Mouse (Mus musculus): ENCODE results near the gene Hint1.

The Hint1 gene

GRCm38 (mm10) chr11:54903940-54904706 lies 37.9 kb downstream of the Hint1 start:
- TF ChIP-seq GATA4 (IDR thresholded peaks at IDR 0.05; ENCODE audit: insufficient replicate concordance, low read length), result no peak

GRCm38 (mm10) chr11:54905086-54905485 lies 38.9 kb downstream of the Hint1 start:
- no peak for TF ChIP-seq GATA4 (IDR thresholded peaks at IDR 0.05; ENCODE audit: insufficient replicate concordance, low read length)

GRCm38 (mm10) chr11:54905931-54906330 lies 39.7 kb downstream of the Hint1 start:
- no peak for TF ChIP-seq GATA4 (IDR thresholded peaks at IDR 0.05; ENCODE audit: insufficient replicate concordance, low read length)

GRCm38 (mm10) chr11:54906466-54906865 lies 40.3 kb downstream of the Hint1 start:
- no peak for TF ChIP-seq GATA4 (IDR thresholded peaks at IDR 0.05; ENCODE audit: insufficient replicate concordance, low read length)

- no peak for TF ChIP-seq GATA4 (IDR thresholded peaks at IDR 0.05; ENCODE audit: insufficient replicate concordance, low read length)
Measured at GRCm38 (mm10) chr11:54907259-54907658, 41.1 kb downstream of the Hint1 start.

GRCm38 (mm10) chr11:54909273-54909672 lies 43.1 kb downstream of the Hint1 start:
- TF ChIP-seq GATA4 (IDR thresholded peaks at IDR 0.05; ENCODE audit: insufficient replicate concordance, low read length), result no peak

- no peak for TF ChIP-seq GATA4 (IDR thresholded peaks at IDR 0.05; ENCODE audit: insufficient replicate concordance, low read length)
Measured at GRCm38 (mm10) chr11:54910081-54910665, 44.0 kb downstream of the Hint1 start.

- TF ChIP-seq GATA4 (IDR thresholded peaks at IDR 0.05; ENCODE audit: insufficient replicate concordance, low read length), result no peak
Measured at GRCm38 (mm10) chr11:54911201-54911600, 45.0 kb downstream of the Hint1 start.

- TF ChIP-seq GATA4 (IDR thresholded peaks at IDR 0.05; ENCODE audit: insufficient replicate concordance, low read length), result no peak
Measured at GRCm38 (mm10) chr11:54911671-54912502, 45.7 kb downstream of the Hint1 start.

GRCm38 (mm10) chr11:54912503-54913316 lies 46.5 kb downstream of the Hint1 start:
- no peak for TF ChIP-seq GATA4 (IDR thresholded peaks at IDR 0.05; ENCODE audit: insufficient replicate concordance, low read length)

GRCm38 (mm10) chr11:54913841-54914240 lies 47.7 kb downstream of the Hint1 start:
- TF ChIP-seq GATA4 (IDR thresholded peaks at IDR 0.05; ENCODE audit: insufficient replicate concordance, low read length), result no peak

GRCm38 (mm10) chr11:54917461-54917860 lies 51.3 kb downstream of the Hint1 start:
- no peak for TF ChIP-seq GATA4 (IDR thresholded peaks at IDR 0.05; ENCODE audit: insufficient replicate concordance, low read length)

- no peak for TF ChIP-seq GATA4 (IDR thresholded peaks at IDR 0.05; ENCODE audit: insufficient replicate concordance, low read length)
Measured at GRCm38 (mm10) chr11:54918273-54918672, 52.1 kb downstream of the Hint1 start.

Measured in liver, adult (tissue).